11 mouse cellular contexts compared by ENCODE assay signal in genomic region chr5:30587101-30587500, GRCm38 (mm10). TPM values are rescaled to one million over a fixed set of nuclear protein-coding genes. Genes with fewer than 3 reads are reported as not detected.
DNase-seq lines count a peak whose midpoint lies in the region; ATAC-seq and TF ChIP-seq lines count a peak whose summit lies in the region.
"Had no signal": no experiment of that assay in that cellular context is flagged by ENCODE, and none has a peak within 500 bp of the region (broad histone marks: within the 10 kb centered on the region; RNA-seq: fewer than 3 reads in every experiment).

No protein-coding gene starts in this region.

- H3K9me3 ChIP-seq in hindbrain, postnatal 0 days (ENCODE audit: low read length), result no peaks in the 10 kb centered on the region

- H3K9ac ChIP-seq in hindbrain, postnatal 0 days (replicated peaks; ENCODE audit: low read length), result no peak overlapping the region

- peak; percentile 76 for DNase-seq in cerebellum, adult 9-11 months
- DNase-seq in cerebellum, postnatal 4 days (ENCODE audit: low spot score in 2 of 2), result no peak
- DNase-seq in adipocyte (ENCODE audit: low spot score), result peak; percentile 65
- DNase-seq in heart, adult 9 months (ENCODE audit: low spot score in 2 of 2), result peak; percentile 70 to 79
- DNase-seq in hindbrain, postnatal 0 days (ENCODE audit: low spot score), result no peak
- no peak for DNase-seq in urinary bladder, postnatal 14 days (ENCODE audit: low spot score)
- no peak for DNase-seq in urinary bladder, postnatal 4 days (ENCODE audit: low spot score in 2 of 2)
- DNase-seq: kidney, adult 2 months had no signal

- H3K4me1 ChIP-seq in hindbrain, postnatal 0 days (ENCODE audit: insufficient read depth, low read length), result peaks cover 29% of the 10 kb centered on the region

- 20% methylated on average over 2 of the region's 2 CpGs for WGBS in hindbrain, postnatal 0 days

- TF ChIP-seq CTCF in hindbrain, postnatal 0 days (IDR thresholded peaks at IDR 0.05; ENCODE audit: low read depth), result no peak

- peak overlapping the region; percentile 82 for H3K4me2 ChIP-seq in hindbrain, postnatal 0 days (ENCODE audit: low read depth, low read length)

- no peaks in the 10 kb centered on the region for H3K27me3 ChIP-seq in hindbrain, postnatal 0 days (ENCODE audit: insufficient read depth, low read length)

- H3K36me3 ChIP-seq in hindbrain, postnatal 0 days (ENCODE audit: insufficient read depth, low read length), result no peaks in the 10 kb centered on the region

- no peak for ATAC-seq in hindbrain, postnatal 0 days
- ATAC-seq in megakaryocyte, adult 5-6 weeks (ENCODE audit: poor library complexity, severe bottlenecking), result no peak

- peak overlapping the region; percentile 62; the same call in 1 of the 2 replicates for H3K4me3 ChIP-seq in hindbrain, postnatal 0 days (ENCODE audit: low read length)

- H3K27ac ChIP-seq in hindbrain, postnatal 0 days, result no peak overlapping the region
- H3K27ac ChIP-seq: macrophage had no signal

RNA-seq across cellular contexts. Expression of gene Kcnk3, which starts 0.9 kb away (rescaled TPM):
- total RNA-seq in hindbrain, postnatal 0 days (2014; rRNA removed), result 23.2 and 30.3 TPM in 2 replicates
- 11.5 and 12.7 TPM in 2 replicates for polyA plus RNA-seq in hindbrain, postnatal 0 days (2015; fragmentation: Nextera tagmentation; extraction: Ambion mirVana)
- total RNA-seq in megakaryocyte, adult 5-6 weeks (2015), result not detected in 2 replicates
- not detected in 2 replicates for total RNA-seq in megakaryocyte, adult 5-6 weeks (2017)
- polyA plus RNA-seq: macrophage had no signal

RNA-seq across cellular contexts. Expression of gene Cib4, which starts 41.5 kb away (rescaled TPM):
- total RNA-seq in hindbrain, postnatal 0 days (2014; rRNA removed), result not detected in 2 replicates
- polyA plus RNA-seq in hindbrain, postnatal 0 days (2015; fragmentation: Nextera tagmentation; extraction: Ambion mirVana), result not detected in 2 replicates
- total RNA-seq in megakaryocyte, adult 5-6 weeks (2015), result not detected in 2 replicates
- not detected in 2 replicates for total RNA-seq in megakaryocyte, adult 5-6 weeks (2017)
- total RNA-seq: left cerebral cortex, postnatal 10 days had no signal
- polyA plus RNA-seq: kidney, adult 2 months; macrophage had no signal

Comparison
In these comparisons a context has a peak if more than half of its experiments do, and no peak if none do; other contexts are left out.
1. DNase-seq: peak in cerebellum, adult 9-11 months (single experiment), adipocyte (single experiment) and heart, adult 9 months (2 of 2); none in cerebellum, postnatal 4 days (0 of 2), hindbrain, postnatal 0 days (single experiment), urinary bladder, postnatal 14 days (single experiment) and urinary bladder, postnatal 4 days (0 of 2).
2. RNA of gene Kcnk3, which starts 0.9 kb away (total RNA-seq): 23.2 to 30.3 TPM in hindbrain, postnatal 0 days; not detected in megakaryocyte, adult 5-6 weeks; every median in the first group is over 10 times any median in the second.